Mouse (Mus musculus) urinary bladder, postnatal 10 days (tissue): ENCODE measurements around the gene Zdhhc7.
A peak's percentile ranks its signal among the peaks of the same experiment; 100 is the strongest.

ENCODE experiments used
- DNase-seq: peaks from one replicate; pipeline ENCODE4 v3.0.0; 2022; ENCODE audit warnings: low spot score

Gene Zdhhc7

DNA sequence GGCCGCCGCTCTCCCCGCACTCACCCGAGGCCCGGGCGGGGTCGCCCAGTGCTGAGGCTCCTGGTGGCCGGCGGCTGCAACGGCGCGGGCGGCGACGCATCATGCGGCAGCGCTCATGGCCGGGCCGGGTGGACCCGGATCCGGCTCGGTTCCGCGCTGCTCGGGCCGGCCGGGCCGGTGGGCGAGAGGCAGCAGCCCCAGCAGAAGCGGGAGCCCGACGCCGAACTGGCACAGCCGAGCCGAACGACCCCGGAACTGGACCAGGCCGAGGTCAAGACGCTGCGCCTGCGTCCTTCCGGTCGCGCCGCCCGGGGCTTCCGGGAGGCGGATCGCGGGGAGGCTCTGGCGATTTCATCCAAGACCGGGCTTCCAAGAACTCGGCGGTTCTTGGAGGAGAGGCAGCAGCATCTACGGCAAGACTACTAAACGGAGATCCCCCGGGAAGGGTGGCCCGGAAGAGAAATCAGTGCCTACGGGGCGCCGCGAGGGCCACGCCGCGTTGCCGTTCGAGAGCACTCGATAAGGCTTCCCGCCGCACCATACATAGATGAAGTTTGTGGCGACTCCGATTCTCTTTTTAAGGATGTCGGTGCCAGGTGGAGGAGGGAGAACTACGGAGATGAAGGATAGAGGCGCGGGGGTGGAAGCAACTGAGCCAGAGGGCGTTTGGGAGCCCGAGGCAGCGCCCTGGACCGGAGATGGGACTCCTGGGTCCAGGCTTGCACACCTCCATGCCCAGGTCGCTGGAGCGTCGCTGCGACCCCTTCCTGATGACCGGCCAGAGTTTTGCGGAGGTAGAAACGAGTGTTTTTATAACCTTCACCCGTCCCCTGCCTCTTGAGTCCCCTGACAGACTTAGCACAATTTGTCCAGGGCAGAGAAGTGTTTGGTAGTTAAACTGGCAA, at the start of gene Zdhhc7:
Zdhhc7 (minus strand) TSS at position 415 of the 905 bp plus-strand sequence.
- peak; percentile 30 for DNase-seq

DNA sequence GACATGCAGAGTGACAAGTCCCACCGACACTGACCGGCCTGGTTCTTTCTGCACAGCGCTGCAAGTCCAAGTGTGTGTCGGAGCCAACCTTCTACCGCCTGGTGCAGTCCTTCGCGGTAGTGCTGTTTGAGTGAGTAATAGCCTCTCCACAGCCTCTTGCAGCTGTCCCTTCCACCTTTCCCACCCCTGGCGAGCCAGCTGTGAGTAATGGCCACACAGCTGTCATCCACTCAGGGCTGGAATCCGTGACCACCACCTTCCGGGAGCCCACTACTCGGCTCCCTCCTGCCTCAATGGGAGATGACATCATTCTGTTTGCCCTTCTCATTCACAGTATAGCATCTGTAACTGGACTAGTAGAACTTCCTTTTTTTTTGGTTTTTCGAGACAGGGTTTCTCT, 48.7 kb upstream of the Zdhhc7 start:
- DNase-seq = no peak

DNA sequence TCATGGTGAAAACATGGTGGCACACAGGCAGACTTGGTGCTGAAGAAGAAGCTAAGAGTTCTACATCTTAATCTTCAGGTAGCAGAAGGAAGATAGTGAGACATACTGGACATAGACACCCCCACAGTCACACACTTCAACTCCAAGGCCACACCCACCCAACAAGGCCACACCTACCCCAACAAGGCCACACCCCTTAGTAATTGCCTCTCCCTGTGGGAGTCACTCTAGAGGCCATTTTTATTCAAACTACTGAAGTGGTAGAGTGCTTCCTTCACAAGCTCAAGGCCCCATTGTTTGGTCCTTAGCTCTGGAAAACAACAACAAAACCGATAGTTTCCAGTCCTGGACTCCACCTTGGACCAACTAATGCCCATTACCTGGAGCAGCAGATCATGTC, 44.8 kb upstream of the Zdhhc7 start:
- DNase-seq = no peak

DNA sequence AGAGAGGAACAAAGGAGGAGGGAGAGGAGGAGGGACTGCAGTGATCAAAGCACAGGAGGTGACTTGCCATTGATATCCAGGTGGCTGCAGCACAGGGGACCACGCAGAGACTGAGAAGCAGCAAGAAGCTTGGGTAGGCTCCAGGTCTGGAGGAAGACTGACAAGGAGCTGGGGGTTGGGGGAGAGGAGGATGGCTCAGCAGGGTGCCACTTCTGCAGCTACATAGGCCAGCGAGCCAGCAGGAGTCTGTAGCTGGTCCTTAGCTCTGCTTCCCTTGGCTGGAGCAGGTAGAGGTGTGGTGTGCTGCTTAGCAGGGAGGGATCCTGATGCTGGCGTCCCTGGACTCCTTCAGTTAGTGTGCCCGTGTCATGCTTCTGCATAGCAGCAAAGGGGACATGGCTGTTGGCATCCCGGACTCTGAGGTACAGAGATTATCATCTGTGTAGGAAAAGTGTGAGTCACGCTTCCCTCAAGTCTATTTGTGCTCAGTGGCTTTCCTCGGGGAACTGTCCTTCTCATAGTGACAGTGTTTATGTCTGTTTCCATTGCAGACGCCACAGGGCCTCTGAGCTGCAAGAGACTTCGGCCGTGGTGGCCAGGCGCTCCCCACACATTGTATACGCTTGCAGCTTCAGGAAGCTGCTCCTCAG, 43.5 kb upstream of the Zdhhc7 start:
- DNase-seq = no peak

DNA sequence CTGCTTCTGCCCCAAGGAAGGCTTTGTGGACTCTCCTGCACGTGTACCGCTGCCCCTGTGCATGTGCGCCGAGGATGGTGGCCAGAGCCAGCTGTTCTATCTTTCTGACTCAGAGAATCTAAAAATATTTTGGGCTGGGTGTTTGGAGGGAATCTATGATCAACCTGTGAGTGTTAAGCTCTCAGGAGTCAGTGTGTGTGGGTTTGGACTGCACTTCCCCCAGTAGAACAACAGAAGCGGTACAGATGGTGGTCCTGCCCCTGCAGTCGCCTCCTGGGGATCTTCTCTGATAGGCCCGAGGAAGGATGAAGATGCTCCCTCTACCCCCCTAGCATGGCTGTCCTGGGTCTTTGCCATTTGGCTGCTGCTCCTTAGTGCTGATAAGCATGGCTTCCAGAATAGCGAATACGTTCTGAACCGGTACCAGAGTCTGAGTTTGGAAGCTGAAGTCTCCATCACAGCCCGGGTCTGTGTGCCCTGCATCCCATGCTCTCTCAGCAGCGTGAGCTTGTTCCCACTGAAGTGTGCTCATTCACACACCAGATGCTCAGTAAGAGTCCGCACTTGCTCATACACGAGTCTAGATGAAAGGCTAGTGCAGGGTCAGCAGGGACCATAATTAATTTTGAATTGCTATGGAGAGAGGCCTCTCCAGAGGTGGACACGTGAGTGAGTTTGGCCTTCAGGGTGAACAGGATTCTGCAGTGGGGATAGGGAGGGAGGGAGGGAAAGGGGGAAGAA, 42.8 kb upstream of the Zdhhc7 start:
- DNase-seq = no peak

DNA sequence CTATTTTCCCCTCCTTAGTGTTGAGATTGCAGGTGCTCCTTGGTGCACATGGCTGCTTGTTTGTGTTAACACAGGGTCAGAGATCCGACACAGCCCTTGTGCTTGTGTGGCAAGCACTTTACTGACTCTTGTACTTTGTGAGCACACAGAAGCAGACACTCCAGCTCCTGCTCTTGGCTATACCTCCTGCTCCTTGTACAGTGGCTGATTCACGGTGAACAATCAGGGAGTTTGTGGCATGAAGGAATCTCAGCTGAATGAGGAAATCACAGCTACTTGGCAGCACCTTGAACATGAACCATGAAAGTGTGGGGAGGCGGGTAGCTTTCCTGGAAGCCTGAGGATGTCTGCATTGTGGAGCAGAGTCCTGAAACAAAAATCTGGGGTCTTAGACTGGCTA, 39.5 kb upstream of the Zdhhc7 start:
- DNase-seq = no peak

DNA sequence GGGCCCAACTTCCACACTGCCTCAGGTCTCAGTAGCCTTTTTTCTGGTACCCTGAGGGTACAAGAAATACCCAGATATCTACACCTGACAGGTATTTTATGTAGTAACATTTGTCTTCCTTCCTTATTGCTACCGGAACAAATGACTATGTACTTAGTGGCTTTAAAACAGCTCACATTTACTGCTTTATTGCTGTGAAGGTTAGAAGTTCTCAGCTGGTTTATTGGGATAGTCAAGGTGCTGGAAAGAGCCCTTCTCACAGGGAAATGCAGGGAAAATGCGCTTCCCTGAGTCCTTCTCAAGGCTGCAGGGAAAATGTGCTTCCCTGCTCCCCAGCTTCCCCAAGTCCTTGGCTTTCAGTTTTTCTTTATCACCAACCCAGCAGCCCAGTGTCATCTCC, 37.7 kb upstream of the Zdhhc7 start:
- DNase-seq = no peak

DNA sequence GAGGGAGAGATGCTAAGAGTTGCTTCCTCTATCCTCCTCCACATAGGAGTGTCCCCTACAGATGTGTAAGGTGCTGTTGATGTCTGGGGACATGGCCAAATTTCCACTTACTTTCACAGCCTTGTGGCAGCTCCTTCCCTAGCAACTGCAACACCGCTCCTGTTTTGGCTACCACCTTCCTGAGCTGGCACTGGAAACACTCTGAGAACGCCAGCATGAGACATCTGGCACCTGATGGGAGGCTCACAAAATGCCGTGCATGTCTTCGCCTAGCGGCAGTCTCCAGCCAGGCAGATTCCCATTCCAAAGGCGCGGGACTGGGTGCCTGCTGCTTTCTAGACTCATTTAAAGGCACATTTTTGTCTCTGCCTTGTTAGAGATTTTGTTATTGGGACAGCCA, 35.3 kb upstream of the Zdhhc7 start:
- DNase-seq = no peak

DNA sequence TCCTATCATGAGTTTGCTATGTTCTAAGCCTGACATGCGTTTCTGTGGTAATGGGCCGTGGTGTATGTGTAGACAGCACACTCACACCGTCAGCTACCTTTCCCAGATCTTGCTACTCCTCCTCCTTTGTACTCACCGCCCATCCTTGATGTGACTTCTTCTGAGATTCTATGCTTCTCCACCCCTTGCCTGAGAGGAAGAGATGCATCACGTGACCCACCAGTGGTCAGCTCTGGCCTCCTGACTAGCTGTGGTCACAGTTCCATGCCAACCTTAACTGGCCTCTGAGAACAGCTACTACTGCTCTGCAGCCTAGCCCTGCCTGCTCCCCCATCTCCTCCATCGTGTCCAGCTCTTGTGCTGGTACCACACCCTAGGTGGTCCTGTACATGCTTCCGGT, 34.4 kb upstream of the Zdhhc7 start:
- DNase-seq = no peak

DNA sequence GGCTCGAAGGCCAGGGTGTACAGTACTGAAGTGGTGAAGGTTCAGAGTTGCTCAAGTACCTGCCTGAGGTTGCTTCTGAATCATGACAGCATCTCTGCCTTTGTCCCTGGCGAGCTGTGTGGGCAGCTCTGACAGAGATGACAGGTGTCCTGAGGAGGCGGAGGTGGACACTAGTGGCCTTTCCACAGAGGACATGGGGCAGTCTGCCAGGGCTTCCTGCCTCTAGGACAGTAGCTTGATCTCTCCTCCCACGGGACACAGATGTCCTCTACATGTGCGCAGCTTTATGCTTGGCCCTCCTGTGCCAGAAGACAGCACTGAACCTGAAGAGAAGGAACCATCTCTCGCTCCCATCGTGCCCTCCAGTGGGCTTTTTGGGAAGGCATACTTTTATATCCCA, 31.9 kb upstream of the Zdhhc7 start:
- DNase-seq = no peak

DNA sequence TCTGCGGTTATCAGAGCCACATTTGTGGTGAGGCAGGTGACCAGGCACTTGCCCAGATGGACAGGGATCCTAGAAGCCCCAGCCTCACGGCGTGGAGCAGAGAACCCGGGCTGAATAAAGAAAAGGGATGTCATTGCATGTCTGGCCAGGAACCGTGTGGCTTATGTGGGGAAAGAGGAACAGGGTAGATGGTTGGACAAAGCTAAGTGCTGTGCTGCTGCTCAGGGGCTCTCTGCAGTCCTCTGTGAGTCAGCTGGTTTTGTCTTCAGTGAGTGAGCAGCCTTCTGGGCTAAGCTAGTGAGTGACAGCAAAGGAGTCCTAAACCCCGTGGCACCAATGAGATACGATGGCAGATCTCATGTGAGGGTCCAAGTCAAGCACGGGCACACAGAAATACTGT, 29.9 kb upstream of the Zdhhc7 start:
- no peak for DNase-seq

DNA sequence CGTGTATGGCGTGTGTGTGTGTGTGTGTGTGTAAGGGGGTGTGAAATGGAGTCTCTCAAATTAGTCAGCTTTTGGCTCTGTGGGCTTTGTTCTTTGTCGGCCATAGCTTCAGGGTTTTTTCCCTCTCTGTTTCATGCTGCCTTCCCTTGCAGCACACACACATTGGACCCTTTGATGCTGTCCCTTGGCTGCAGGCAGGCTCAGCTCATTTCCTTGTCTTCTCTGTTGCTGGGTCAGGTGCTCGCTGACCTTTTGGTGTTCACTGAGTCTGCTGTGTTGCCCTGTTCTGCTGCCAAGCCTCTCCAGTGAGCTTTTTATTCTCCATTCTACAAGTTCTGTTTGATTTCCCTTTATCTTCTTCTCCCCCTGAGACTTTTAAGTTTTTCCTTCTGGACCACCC, 28.3 kb upstream of the Zdhhc7 start:
- no peak for DNase-seq

DNA sequence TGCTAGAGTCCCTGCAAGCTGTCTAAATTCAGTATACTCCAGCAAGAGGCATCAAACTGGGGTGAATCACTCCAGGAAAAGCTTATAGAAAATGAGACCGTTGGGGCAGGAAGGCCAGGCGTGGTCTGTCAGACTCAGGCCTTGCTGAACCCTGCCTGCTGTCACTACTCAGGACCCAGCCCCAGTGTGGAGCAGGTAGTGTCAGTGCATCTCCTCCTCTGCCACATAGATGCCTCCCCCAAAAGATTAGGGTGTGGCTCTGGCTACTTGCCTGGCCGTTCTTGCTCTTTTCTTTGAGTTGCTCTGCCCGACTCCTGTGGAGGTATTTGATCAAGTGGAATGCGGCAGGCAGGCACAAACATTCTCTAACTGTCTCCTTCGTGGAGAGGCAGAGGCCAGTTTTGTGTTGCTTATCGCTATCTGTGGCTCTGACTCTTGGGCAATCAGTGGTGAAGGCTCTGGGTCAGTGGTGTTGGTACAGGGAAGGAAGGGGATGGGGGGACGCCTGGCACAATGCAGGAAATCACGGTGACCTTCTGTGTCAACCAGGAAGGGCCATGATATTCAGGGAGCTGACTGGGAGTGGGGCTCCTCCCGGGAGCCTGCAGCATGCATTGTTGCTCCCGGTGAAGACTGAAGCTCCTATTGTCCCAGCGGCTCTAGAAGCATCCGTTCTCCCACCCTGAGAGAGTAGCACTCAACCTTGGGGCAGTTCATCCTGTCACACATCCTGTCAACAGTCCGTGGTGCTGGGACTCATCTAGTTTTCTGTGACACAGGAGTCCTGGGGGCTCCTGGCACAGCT, 25.3 kb upstream of the Zdhhc7 start:
- DNase-seq = no peak

DNA sequence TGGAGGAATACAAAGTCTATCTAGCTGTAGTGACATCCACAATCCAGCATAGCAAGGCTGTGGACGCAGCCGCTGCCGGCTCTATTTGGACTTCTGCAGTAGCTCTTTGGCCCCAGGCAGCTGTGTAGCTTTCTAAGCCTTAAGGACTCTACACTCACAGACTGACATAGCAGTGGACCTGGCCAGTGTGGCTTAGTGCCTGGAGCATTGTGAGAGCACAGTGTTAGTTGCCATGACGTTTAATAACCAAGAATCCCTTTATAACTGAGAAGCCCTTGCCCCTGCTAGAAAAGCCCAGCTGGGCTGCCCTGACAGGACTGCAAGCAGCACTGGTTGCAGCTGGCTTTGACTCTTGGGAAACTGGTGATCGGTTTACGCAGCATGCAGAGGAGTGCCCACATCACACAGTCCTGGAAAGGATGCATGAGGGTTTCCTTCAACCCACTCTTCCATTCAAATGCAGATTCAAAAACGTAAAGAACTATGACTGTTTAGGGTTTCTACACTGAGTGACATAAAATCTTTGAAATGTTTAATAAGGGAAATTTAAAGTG, 23.6 kb upstream of the Zdhhc7 start:
- DNase-seq = no peak

DNA sequence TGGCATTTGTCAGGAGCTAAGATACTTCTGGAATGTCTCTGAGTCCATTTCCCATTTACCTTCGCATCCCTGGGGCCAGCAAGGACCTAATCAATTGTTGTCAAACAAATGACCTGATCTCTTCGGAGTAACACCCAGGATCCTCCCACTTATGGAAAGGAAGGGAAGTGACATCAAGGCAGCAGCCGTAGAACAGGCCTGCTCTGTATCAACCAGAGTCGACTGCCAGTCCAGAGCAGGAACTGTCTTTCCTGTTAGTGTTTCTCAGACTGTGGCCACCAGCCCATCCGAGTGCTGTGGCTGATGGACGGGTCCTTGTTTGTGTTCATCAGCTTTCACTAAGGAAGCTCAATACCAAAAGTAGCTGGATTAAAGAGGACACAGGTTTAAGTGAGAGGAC, 23.0 kb upstream of the Zdhhc7 start:
- DNase-seq = no peak

DNA sequence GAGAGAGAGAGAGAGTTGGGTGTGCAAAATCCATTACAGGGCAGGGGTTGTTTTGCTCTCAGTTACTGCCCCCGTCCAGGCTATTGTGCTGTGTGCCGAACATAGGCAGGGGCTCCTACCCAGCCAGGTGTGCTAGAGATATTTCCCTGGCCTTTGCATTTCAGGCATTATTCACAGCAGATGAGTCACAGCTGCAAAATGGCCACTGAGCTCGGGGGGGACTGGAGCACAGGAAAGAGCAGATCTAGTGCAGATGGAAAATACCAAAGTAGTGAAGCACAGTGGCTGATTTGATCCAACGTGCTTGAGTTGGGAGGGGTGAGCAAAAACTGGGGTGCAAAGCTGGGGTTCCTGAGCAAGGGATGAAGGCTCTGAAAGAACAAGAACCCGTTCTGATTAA, 19.7 kb upstream of the Zdhhc7 start:
- DNase-seq = no peak

DNA sequence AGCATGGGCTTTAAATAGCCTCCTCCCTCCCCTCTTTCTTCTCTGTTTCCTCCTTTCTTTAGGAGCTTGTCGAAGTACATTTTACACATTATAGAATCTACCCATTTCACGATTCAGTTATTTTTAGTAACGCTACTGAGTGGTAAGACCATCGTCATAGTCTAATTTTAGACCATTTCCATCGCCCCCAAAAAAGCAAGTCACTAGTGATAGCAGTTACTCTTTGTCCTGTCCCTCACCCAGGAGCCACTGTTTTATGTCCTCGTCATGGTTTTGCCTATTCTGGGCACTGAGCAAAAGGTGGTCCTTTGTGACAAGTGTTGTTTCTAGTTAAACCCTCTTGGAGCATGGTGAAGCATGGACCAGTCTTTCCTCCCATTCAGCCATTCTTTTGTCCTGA, 18.6 kb upstream of the Zdhhc7 start:
- DNase-seq = no peak

DNA sequence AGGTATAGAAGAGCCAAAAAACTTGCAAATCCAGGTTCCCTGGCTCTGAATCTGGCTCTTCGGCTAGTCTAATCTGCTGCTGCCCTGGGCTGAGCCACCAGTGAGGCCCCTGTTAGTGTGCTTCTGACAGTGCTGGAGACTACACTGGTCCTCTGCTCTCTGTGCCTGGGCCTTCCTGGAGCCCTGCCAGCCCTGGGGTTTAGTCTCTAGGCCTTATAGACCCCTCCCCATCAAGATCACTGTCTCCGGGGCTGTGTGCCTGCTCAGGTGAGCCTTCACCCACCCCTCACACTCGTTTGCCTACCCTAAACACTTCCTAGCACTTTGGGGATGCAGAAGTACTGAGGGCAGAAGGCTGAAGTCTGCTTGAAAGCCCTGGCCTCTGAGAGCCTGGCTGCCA, 18.1 kb upstream of the Zdhhc7 start:
- DNase-seq = no peak

DNA sequence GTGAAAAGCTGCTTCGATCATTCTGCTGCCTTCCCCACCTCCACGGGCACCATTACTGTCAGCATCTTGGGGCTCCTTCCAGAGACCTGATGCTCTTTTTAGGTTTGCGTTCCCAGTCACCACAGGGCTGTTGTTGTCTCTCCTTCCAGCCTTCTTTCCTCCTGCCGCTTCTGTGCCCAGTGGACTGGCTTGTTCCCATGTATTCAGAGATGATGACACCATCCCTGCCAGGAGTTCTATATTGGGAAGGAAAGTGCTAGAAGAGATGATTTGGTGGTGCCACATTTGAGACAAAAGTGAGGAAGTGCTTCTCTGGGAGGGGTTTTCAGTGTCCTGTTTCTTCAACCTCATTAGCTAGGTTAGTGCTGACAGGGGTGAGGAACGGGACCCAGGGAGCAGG, 17.6 kb upstream of the Zdhhc7 start:
- DNase-seq = no peak

DNA sequence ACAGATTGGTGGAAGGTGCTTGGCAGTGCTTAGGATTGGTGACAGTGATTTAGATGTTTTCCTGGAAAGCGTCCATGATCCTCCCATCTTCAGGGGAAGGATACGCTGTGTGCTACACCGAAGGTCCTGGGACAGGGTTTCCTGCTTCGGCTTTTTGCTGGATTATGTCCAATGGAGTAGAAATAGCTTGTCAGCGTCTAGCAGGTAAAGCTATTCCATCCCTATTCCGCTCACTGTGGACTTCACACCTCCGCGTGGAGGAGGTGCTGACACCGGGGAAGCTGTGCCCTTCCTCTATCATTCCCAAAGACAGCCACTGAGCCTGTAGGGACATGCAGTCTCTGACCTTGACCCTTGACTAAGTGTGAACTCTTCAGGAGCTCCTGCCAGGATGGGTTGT, 16.9 kb upstream of the Zdhhc7 start:
- no peak for DNase-seq

DNA sequence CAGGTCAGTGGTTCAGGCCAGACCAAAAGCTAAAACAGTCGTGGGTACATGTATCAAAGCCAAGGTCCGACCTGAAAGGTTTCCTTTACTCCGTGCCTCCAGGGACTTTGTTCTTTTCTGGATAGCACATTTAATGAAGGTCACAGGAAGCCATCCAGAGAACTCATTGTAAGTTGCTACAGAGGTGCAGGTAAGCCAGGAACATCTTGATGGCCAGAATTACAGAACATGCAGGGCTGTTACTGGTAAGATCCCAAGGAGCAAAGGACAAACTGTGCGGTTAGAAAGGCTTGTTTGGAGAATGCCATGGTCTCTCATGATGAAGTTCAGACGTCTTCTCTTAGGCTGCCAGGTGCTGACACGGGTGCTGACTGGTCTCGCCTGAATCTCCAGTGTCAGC, 15.3 kb upstream of the Zdhhc7 start:
- DNase-seq = no peak

DNA sequence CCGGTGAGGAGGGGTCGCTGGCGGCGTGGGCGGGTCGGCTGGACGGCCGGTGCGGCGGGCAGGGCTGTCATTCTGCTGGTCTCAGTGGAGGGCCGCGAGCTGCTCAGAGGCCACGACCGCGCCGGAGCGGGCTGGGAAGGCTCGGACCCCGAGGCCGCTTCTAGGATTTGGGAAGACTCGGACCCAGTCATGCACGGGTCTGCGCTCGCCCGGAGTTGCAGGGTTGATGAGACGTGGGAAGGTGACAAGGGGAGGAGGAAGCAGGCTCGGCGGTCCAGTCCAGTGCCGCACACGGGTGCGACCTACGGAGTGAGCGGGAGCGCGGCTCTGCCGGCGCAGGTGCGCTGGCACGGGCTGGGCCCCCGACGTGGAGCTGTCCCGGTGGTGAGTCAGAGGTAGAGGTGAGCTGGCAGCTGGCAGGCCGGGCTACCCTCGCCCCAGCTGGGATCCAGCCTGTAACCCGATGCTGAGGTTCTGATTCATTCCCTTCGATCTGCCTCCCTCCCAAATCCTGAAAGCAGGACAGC, 13.1 kb upstream of the Zdhhc7 start:
- peak; percentile 26 for DNase-seq
